Mouse (Mus musculus): ENCODE results near the gene Rfx2. TPM values are rescaled to one million over a fixed set of nuclear protein-coding genes. Genes with fewer than 3 reads are reported as not detected.

Rfx2 gene
- polyA plus RNA-seq, 1 experiment from 2014 or later: 5.2 TPM

DNA sequence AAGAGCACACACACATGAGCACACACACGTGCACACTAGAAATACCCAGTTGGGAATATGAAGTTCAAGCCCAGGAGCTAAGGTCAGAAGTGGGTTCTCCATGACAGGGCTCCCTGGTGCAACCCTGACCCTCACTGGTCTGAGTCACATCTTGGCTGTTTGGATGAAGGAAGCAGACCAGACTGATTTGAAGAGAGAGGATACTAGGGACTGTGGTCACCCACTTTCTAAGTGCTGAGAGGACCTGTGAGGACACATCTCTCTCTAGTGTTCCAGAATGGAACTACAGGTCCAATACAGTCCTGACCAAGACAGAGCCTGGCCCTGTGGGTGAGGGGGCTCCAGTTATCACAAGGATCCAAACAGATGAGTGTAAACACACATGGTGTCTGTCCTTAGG is 25.0 kb downstream of the Rfx2 start:
- Histone ChIP-seq H3K27ac (replicated peaks) (peak overlapping the region; percentile 59; the same call in 1 of the 2 replicates), H3K4me3 (no peak overlapping the region), H3K9me3 (no peaks in the 10 kb centered on the region), H3K4me2 (no peak overlapping the region), H3K4me1 (replicated peaks) (peaks cover 35% of the 10 kb centered on the region), H3K36me3 (no peaks in the 10 kb centered on the region), H3K27me3 (no peaks in the 10 kb centered on the region), H3K9ac (peak overlapping the region; percentile 31; the same call in 1 of the 2 replicates)
- WGBS: 86% methylated on average over 1 of the region's 1 CpGs
- no peak for ATAC-seq (ENCODE audit: low read depth)

DNA sequence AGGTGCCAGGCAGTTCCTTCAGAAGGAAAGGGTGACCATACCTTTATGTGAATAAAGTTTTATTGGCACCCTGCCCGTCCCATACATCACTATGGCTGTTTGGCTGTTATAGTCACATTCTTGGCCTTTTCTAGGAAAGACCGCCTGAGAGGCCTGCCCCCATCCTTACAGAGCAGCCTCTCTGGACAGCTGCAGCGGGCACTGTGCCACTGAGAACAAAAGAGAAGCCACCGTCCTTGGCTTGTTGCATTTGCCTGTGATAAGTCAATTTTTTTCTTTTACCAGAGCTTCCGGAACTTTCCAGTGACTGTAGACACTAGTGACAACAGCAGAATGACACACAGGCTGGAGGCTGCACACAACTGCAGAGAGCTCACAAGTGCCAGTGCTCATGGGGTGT is 25.9 kb downstream of the Rfx2 start:
- no peak overlapping the region for H3K9ac ChIP-seq
- no peaks in the 10 kb centered on the region for H3K36me3 ChIP-seq
- no peaks in the 10 kb centered on the region for H3K27me3 ChIP-seq
- peaks cover 27% of the 10 kb centered on the region for H3K4me1 ChIP-seq (replicated peaks)
- 55% methylated on average over 5 of the region's 5 CpGs for WGBS
- H3K4me3 ChIP-seq: no peak overlapping the region
- peak overlapping the region; percentile 59; the same call in 1 of the 2 replicates for H3K27ac ChIP-seq (replicated peaks)
- H3K4me2 ChIP-seq: no peak overlapping the region
- ATAC-seq (ENCODE audit: low read depth): no peak
- H3K9me3 ChIP-seq: no peaks in the 10 kb centered on the region

DNA sequence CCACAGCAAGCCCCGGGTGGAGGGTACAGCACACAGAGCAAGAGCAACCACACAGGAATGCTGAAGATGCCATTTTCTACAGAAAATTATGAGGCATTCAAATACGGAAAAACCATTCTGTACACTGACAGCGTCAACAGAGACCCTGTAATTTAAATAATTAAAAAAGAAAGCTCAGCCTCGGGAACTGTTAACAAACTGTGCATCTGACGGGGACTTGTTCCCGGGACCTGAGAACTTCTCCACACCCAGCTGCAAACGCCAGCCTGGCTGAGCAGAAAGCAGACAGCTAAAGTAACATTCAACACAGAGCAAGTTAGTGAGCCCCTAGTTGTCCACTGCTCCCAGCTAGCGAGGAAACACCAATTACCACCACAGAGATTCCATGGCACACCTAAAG is 28.7 kb downstream of the Rfx2 start:
- Histone ChIP-seq H3K27me3 (no peaks in the 10 kb centered on the region), H3K36me3 (no peaks in the 10 kb centered on the region), H3K4me3 (no peak overlapping the region), H3K27ac (replicated peaks) (no peak overlapping the region), H3K9ac (no peak overlapping the region), H3K9me3 (no peaks in the 10 kb centered on the region), H3K4me2 (no peak overlapping the region), H3K4me1 (replicated peaks) (peaks cover 15% of the 10 kb centered on the region; the same call in 1 of the 2 replicates)
- ATAC-seq (ENCODE audit: low read depth): no peak
- 77% methylated on average over 8 of the region's 8 CpGs for WGBS

DNA sequence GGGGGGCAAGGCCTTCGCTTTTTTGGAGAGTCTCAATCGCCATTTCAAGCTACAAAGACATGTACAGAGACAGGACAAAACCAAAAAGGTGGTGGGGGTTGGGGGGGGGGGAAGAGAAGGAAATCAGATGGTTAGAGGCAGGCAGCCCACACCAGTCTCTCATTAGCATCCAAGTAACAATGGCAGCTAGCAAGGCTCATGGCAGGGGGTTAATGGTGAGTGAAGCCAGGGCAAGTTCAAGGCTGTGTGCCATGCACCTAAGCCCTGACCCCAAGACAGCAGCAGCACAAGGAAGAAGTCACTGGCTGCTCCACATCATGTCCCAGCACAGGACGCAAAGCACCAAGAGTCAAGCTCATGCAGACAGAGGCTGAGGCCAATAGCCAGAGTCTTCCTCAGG is 31.5 kb downstream of the Rfx2 start:
- WGBS: 80% methylated on average over 3 of the region's 3 CpGs
- no peaks in the 10 kb centered on the region for H3K36me3 ChIP-seq
- no peaks in the 10 kb centered on the region for H3K4me1 ChIP-seq (replicated peaks)

DNA sequence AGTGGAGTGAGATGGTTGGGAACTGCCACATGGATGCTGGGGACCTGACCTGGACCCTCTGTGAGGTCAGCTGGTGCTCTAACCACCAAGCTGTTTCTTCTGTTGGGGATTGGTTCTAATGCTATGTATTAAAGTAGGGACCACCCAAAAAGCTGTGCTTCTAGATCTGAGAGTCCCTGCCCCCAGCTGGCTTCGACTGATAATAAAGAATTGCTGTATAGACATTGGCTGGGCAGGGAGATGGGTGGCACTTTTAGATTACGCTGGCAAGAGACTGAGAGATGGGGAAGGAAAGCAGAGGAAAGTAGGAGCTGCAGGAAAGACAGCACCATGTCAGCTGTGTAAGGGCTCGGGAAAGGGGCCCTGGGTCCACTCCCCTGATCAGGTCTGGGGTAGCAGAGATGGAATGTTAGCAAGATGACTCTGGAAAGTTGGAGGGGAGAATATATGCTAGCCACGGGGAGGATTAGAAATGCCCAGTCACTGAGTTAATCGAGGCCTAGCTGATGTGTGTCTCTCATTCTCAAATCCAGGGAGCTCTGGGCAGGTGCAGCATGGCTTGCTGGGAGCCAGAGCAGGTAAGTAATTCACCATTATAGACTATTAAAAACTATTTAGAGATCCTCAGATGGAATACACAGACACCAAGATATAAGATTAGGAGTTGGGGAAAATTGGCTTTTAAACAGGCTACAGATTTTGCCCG is 37.0 kb downstream of the Rfx2 start:
- no peak for ATAC-seq (ENCODE audit: low read depth)
- Histone ChIP-seq H3K4me3 (no peak overlapping the region), H3K4me1 (replicated peaks) (no peaks in the 10 kb centered on the region), H3K27ac (replicated peaks) (no peak overlapping the region), H3K9ac (no peak overlapping the region), H3K4me2 (no peak overlapping the region), H3K36me3 (no peaks in the 10 kb centered on the region), H3K27me3 (no peaks in the 10 kb centered on the region), H3K9me3 (no peaks in the 10 kb centered on the region)
- WGBS: 67% methylated on average over 6 of the region's 6 CpGs

More for the DNA sequence above, 31.5 kb downstream of the Rfx2 start:
- H3K27me3 ChIP-seq: no peaks in the 10 kb centered on the region
- no peak for ATAC-seq (ENCODE audit: low read depth)
- no peak overlapping the region for H3K4me2 ChIP-seq
- H3K9ac ChIP-seq: no peak overlapping the region
- no peak overlapping the region for H3K27ac ChIP-seq (replicated peaks)
- no peaks in the 10 kb centered on the region for H3K9me3 ChIP-seq
- no peak overlapping the region for H3K4me3 ChIP-seq

DNA sequence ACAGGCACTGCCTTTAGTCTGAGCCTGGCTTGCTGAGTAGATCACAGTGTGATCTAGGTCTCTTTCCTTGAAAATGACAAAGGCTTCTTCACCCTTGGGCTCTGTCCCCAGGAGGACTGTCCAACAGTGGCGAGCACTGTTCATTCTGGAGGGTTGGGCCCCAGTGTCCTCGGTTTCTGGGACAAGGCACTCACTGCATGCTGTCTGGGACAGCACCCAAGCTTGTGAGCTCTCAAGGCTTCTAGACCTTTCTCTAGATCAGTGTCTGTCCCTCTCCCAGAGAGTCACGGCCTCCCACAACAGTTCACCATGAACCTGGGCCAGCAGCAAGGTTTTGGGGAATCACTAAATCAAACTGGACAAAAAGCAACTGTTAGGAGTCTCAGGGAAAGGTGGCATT is 38.2 kb downstream of the Rfx2 start:
- Histone ChIP-seq H3K9ac (no peak overlapping the region), H3K27ac (replicated peaks) (no peak overlapping the region), H3K4me1 (replicated peaks) (no peaks in the 10 kb centered on the region), H3K36me3 (no peaks in the 10 kb centered on the region), H3K27me3 (no peaks in the 10 kb centered on the region), H3K9me3 (no peaks in the 10 kb centered on the region), H3K4me2 (no peak overlapping the region), H3K4me3 (no peak overlapping the region)
- 80% methylated on average over 3 of the region's 3 CpGs for WGBS
- no peak for ATAC-seq (ENCODE audit: low read depth)

DNA sequence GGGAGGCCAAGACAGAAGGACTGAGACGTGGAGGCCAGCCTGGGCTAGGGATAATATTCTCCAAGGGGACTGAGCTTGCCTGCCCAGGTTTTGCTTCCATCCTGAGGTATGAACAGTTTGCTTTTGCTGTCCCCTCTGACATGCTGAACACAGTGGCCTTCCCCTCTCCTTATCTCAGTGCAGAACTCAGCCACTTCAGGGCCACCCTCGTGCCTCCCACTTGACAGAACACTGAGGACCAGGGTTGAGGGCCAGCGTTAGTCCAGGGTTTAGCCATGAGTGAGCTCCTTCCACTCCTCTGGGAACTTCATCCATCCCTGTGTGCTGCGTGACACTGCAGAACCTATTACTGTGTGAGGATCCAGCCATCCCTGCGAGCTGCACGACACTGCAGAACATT is 41.5 kb downstream of the Rfx2 start:
- 92% methylated on average over 6 of the region's 6 CpGs for WGBS
- Histone ChIP-seq H3K4me3 (no peak overlapping the region), H3K27me3 (no peaks in the 10 kb centered on the region), H3K4me1 (replicated peaks) (no peaks in the 10 kb centered on the region), H3K36me3 (no peaks in the 10 kb centered on the region), H3K27ac (replicated peaks) (no peak overlapping the region), H3K4me2 (no peak overlapping the region), H3K9ac (no peak overlapping the region), H3K9me3 (no peaks in the 10 kb centered on the region)
- ATAC-seq (ENCODE audit: low read depth): no peak

DNA sequence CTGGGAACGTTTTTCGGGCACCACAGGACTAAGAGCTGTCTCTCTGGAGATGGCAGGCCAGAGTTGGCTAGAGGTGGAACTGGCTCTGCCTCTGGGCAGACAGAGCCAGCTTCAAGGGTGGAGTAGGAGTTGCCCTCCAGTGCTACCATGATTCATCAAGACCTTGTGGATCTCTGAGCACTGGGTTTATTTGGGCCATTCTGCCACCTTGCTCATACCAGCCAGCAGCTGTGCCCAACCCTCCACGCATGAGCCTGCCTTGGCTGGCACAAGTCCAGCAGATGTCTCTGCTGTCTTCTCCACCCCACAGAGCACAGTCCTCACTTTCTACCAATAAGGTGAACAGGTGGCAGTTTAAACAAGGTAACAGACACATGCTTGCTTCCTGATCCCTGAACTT is 41.9 kb downstream of the Rfx2 start:
- WGBS: 67% methylated on average over 3 of the region's 3 CpGs
- Histone ChIP-seq H3K27me3 (no peaks in the 10 kb centered on the region), H3K9ac (no peak overlapping the region), H3K9me3 (no peaks in the 10 kb centered on the region), H3K4me2 (no peak overlapping the region), H3K27ac (replicated peaks) (no peak overlapping the region), H3K36me3 (no peaks in the 10 kb centered on the region), H3K4me1 (replicated peaks) (no peaks in the 10 kb centered on the region), H3K4me3 (no peak overlapping the region)
- no peak for ATAC-seq (ENCODE audit: low read depth)

DNA sequence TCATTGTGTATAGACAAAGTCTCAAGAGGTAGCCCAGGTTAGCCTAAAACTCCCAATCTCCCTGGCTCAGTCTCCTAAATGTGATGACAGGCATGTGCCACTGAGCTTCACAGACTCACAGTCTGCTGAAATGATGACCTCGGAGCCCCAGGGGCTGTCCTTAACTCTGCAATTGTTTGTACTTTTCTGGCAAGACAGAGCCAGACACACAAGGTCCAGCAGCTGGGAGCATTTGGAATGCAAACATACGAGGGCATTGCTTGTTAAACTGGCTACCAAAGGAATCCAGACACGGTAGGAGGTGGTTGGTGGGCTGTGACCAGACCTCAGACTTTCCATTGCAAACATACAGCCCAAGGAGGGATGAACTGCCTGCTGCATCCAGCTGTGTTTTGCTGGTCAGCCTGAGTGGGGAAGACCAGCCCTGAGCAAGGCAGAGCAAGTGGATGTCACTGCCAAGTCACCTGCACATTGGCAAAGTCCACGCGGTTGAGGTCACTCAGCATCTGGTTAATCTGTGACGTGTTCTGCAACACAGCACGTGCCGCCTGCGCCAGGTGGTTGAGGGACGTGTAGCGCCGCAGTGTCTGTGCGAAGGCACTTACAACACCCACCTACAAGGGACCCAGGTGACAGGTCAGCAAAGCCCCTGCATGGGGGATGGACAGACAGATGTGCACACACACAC is 50.4 kb downstream of the Rfx2 start:
- Histone ChIP-seq H3K9me3 (0 out of 2 replicates have a peak, but pooled peaks cover 5% of the 10 kb centered on the region), H3K27ac (replicated peaks) (no peak overlapping the region), H3K27me3 (no peaks in the 10 kb centered on the region), H3K36me3 (peaks cover 7% of the 10 kb centered on the region), H3K4me3 (no peak overlapping the region), H3K4me1 (replicated peaks) (no peaks in the 10 kb centered on the region), H3K4me2 (no peak overlapping the region), H3K9ac (no peak overlapping the region)
- no peak for ATAC-seq (ENCODE audit: low read depth)
- WGBS: 87% methylated on average over 13 of the region's 13 CpGs

DNA sequence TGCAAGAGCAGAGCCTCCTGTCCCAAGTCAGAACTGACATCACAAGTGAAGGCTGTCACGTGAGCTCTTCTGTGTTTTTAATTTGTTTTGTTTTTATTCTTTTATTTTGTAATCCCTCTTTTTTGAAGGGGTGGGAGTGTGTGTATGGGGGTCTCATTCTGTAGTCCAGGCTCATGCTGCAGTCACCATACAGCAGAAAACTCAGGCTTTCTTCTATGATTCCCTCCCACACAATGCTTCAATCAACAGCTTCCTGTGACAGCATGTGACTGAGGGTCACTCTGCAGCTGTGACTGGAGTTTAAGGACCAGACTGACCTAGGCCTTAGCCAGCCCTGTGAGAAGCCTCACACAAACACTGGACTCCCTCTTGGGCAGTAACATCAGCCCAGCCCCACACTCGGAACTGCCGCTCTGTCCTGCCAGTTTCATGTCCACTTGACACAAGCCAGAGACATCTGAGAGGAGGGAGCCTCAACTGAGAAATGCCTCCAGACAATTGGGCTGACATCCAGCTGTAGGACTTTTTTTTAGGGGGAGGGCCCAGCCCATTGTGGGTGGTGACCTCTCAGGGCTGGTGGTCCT is 51.9 kb downstream of the Rfx2 start:
- no peak overlapping the region for H3K9ac ChIP-seq
- H3K27me3 ChIP-seq: no peaks in the 10 kb centered on the region
- no peaks in the 10 kb centered on the region for H3K4me1 ChIP-seq (replicated peaks)
- WGBS: 59% methylated on average over 3 of the region's 3 CpGs
- H3K27ac ChIP-seq (replicated peaks): no peak overlapping the region
- H3K36me3 ChIP-seq: peaks cover 7% of the 10 kb centered on the region
- H3K4me2 ChIP-seq: no peak overlapping the region
- no peak overlapping the region for H3K4me3 ChIP-seq
- H3K9me3 ChIP-seq: 0 out of 2 replicates have a peak, but pooled peaks cover 5% of the 10 kb centered on the region
- ATAC-seq (ENCODE audit: low read depth): no peak

DNA sequence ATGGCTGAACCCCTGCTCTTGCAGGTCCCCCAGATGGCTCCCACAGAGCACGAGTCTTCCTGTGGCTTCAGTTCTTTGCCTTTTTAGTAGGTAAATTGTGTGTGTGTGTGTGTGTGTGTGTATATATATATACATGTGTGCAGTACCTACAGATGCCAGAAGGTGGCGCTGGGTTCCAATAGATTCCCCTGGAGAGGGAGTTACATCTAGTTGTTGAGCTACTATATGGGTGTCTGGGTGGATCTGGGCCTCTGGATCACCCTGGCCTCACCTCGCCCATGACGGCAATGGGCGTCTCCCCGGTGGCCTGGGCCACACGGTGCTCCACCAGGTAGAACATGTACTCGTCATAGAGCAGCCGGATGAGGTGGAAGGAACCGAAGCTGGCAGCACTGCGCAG is 53.2 kb downstream of the Rfx2 start:
- Histone ChIP-seq H3K9ac (no peak overlapping the region), H3K27ac (replicated peaks) (no peak overlapping the region), H3K9me3 (0 out of 2 replicates have a peak, but pooled peaks cover 5% of the 10 kb centered on the region), H3K4me1 (replicated peaks) (no peaks in the 10 kb centered on the region), H3K4me3 (no peak overlapping the region), H3K27me3 (no peaks in the 10 kb centered on the region), H3K4me2 (no peak overlapping the region), H3K36me3 (peaks cover 7% of the 10 kb centered on the region)
- 89% methylated on average over 11 of the region's 11 CpGs for WGBS
- no peak for ATAC-seq (ENCODE audit: low read depth)

DNA sequence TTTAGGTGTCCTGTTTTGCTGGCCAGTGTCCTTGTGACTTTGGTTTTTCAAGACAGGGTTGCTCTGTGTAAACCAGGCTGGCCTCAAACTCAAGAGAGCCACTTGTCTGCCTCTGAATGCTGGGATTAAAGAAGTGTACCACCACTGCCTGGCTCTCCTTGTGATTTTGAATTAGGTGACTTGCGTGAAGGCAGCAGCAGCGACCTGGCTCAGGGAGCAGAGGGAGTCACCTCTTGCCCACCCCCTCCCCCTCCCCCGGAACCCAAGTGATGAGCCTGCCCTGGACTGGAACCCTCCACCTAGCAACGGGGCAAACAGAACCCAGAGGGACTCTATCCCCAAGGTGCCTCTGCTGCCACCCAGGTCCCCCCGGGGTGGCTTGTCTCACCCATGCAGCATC is 60.9 kb downstream of the Rfx2 start, which contains the start of gene Prr22:
TSS of gene Prr22 (plus strand) at position 301 of the 400 bp plus-strand sequence.
- no peak for ATAC-seq (ENCODE audit: low read depth)
- Histone ChIP-seq H3K36me3 (peaks cover 51% of the 10 kb centered on the region), H3K27me3 (no peaks in the 10 kb centered on the region), H3K4me2 (no peak within 1 kb of the TSS), H3K9ac (no peak within 1 kb of the TSS), H3K4me3 (no peak within 1 kb of the TSS), H3K27ac (replicated peaks) (no peak within 1 kb of the TSS), H3K9me3 (no peaks in the 10 kb centered on the region), H3K4me1 (replicated peaks) (peaks cover 7% of the 10 kb centered on the region)
- 87% methylated on average over 5 of the region's 5 CpGs for WGBS

Measured in neural tube, embryonic 13.5 days (tissue).